Mouse (Mus musculus) hindbrain, postnatal 0 days (tissue): ENCODE results near the gene Nectin2. TPM values are rescaled to one million over a fixed set of nuclear protein-coding genes. Genes with fewer than 3 reads are reported as not detected.

Source experiments
- ATAC-seq: fragments of 200-750 bp; cut with Nextera tagmentation; 2 replicates; pipeline ENCODE4 v1.8.0; 2017; ENCODE audit warnings: mild to moderate bottlenecking, moderate TSS enrichment, moderate library complexity
- DNase-seq: peaks from one replicate; pipeline ENCODE4 v3.0.0-alpha.2; 2015; ENCODE audit warnings: low spot score
- H3K27ac ChIP-seq: fragments of 300-500 bp; sonication (generic); 2 replicates; pipeline ENCODE4 v1.5.1; 2014; ENCODE audit warnings: mild to moderate bottlenecking
- H3K27me3 ChIP-seq: fragments of 300-500 bp; sonication (generic); 2 replicates; pipeline ENCODE4 v1.6.1; 2014; ENCODE audit warnings: low read length, mixed read lengths; ENCODE audit not compliant: insufficient read depth
- H3K36me3 ChIP-seq: fragments of 300-500 bp; sonication (generic); 2 replicates; pipeline ENCODE4 v1.6.1; 2014; ENCODE audit warnings: low read length, mixed read lengths; ENCODE audit not compliant: insufficient read depth
- H3K4me1 ChIP-seq: fragments of 300-500 bp; sonication (generic); 2 replicates; pipeline ENCODE4 v1.6.1; 2014; ENCODE audit warnings: antibody characterized with exemption, low read length, mixed read lengths; ENCODE audit not compliant: insufficient read depth
- H3K4me2 ChIP-seq: fragments of 300-500 bp; sonication (generic); 2 replicates; pipeline ENCODE4 v1.6.1; 2014; ENCODE audit warnings: low read depth, mild to moderate bottlenecking, low read length, moderate library complexity, mixed read lengths
- H3K4me3 ChIP-seq: fragments of 300-500 bp; sonication (generic); 2 replicates; pipeline ENCODE4 v1.5.1; 2014; ENCODE audit warnings: low read length
- H3K9ac ChIP-seq: fragments of 300-500 bp; sonication (generic); replicated peaks from 2 replicates; pipeline ENCODE4 v1.6.1; 2014; ENCODE audit warnings: mild to moderate bottlenecking, low read length, moderate library complexity, mixed read lengths
- H3K9me3 ChIP-seq: fragments of 300-500 bp; sonication (generic); 2 replicates; pipeline ENCODE4 v1.6.1; 2016; ENCODE audit warnings: low read length, mixed read lengths
- CTCF ChIP-seq: IDR thresholded peaks from 2 replicates; pipeline ENCODE4 v1.5.1; 2016; ENCODE audit warnings: antibody characterized with exemption, control low read depth, low read depth
- WGBS: fragments of 180-500 bp; shearing (Covaris S2); extraction: QIAGEN DNeasy Blood & Tissue Kit; methylation state at CpG from one replicate; pipeline ENCODE4 v1.1.7; 2014; 5-methylcytosine and 5-hydroxymethylcytosine counted together
- polyA plus RNA-seq: library from polyadenylated mRNA; unstranded; fragments of >200 nt; fragmentation: Nextera tagmentation; extraction: Ambion mirVana; gene quantifications from 2 replicates; pipeline ENCODE4 v1.2.1, GENCODE M21; 2015
- total RNA-seq: library from RNA; depleted of rRNA; stranded (reverse); fragments of >200 nt; gene quantifications from 2 replicates; pipeline ENCODE4 v1.2.3, GENCODE M21; 2014

The Nectin2 gene
- total and polyA plus RNA-seq, 2 experiments from 2014 or later = 57.5 to 76.5 TPM

- ATAC-seq = peak; percentile 30; the same call in 1 of the 2 replicates
- no peak overlapping the region for H3K4me3 ChIP-seq
- no peak for TF ChIP-seq CTCF
- no peaks in the 10 kb centered on the region for H3K36me3 ChIP-seq
- WGBS = 71% methylated on average over 23 of the region's 24 CpGs
- H3K27me3 ChIP-seq = no peaks in the 10 kb centered on the region
- H3K27ac ChIP-seq = 0 out of 2 replicates have a peak overlapping the region, but pooled peaks have one; percentile 7
- no peak overlapping the region for H3K4me2 ChIP-seq
- H3K4me1 ChIP-seq = no peaks in the 10 kb centered on the region
- no peaks in the 10 kb centered on the region for H3K9me3 ChIP-seq
- no peak for DNase-seq
- no peak overlapping the region for H3K9ac ChIP-seq
These were observed 5.8 kb upstream of the Nectin2 start for GRCm38 (mm10) chr7:19755851-19756786.

DNA sequence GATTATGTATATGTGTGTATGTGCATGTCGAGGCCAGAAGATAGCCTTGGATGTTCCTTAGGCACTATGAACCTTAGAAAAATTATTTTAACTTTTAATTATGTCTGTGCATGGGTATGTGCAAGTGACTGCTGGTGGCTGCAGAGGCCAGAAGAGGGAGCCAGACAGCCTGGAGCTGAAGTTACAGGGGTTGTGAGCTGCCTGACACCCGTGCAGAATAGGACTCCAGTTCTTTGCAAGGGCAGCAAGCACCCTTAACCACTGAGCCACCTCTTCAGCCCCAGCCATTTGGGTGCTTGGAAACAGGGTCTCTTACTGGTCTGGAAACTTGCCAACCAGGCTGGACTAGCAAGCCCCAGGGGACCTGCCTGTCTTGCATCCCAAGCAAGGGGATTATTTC is 4.7 kb upstream of the Nectin2 start:
- H3K4me3 ChIP-seq = no peak overlapping the region
- DNase-seq (no peak), ATAC-seq (no peak)
- WGBS = 79% methylated on average over 2 of the region's 2 CpGs
- no peaks in the 10 kb centered on the region for H3K36me3 ChIP-seq
- H3K27me3 ChIP-seq = no peaks in the 10 kb centered on the region
- no peaks in the 10 kb centered on the region for H3K9me3 ChIP-seq
- H3K9ac ChIP-seq = no peak overlapping the region
- no peak overlapping the region for H3K27ac ChIP-seq
- no peak for TF ChIP-seq CTCF
- H3K4me1 ChIP-seq = peaks cover 6% of the 10 kb centered on the region
- no peak overlapping the region for H3K4me2 ChIP-seq

- no peaks in the 10 kb centered on the region for H3K27me3 ChIP-seq
- H3K27ac ChIP-seq = no peak overlapping the region
- no peak for ATAC-seq
- H3K4me3 ChIP-seq = no peak overlapping the region
- H3K9ac ChIP-seq = no peak overlapping the region
- no peak overlapping the region for H3K4me2 ChIP-seq
- H3K36me3 ChIP-seq = no peaks in the 10 kb centered on the region
- H3K4me1 ChIP-seq = peaks cover 6% of the 10 kb centered on the region
- WGBS = 85% methylated on average over 1 of the region's 1 CpGs
- TF ChIP-seq CTCF = no peak
- DNase-seq = no peak
- no peaks in the 10 kb centered on the region for H3K9me3 ChIP-seq
These were observed 3.8 kb upstream of the Nectin2 start for GRCm38 (mm10) chr7:19754065-19754464.

DNA sequence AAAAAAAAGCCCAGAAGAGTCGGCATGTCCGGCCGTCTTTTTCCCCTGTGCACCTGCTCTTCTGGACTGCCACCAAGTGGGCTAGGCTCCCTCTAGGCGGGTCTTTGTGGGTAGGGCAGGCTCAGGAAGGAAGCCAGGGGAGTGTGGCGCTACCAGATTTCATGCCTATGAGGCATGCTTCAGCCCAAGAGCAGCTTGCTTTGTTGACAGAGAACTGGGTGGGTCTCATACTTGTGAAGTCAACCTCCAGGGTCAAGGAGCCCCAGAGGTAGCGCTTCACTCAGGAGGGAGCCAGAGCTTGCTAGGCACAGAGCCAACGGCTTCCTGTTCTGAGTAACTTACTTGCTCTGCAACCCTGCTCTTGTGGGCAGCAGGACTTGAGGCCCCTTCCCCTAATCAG is 3.3 kb upstream of the Nectin2 start:
- Histone ChIP-seq H3K4me3 (no peak overlapping the region), H3K4me1 (peaks cover 8% of the 10 kb centered on the region), H3K27ac (no peak overlapping the region), H3K36me3 (no peaks in the 10 kb centered on the region), H3K27me3 (no peaks in the 10 kb centered on the region), H3K9me3 (no peaks in the 10 kb centered on the region), H3K4me2 (no peak overlapping the region), H3K9ac (no peak overlapping the region)
- WGBS = 56% methylated on average over 7 of the region's 7 CpGs
- TF ChIP-seq CTCF = no peak; the same call in 1 of the 2 replicates
- DNase-seq (no peak), ATAC-seq (no peak)

- Histone ChIP-seq H3K9ac (no peak overlapping the region), H3K4me3 (no peak overlapping the region), H3K9me3 (no peaks in the 10 kb centered on the region), H3K36me3 (no peaks in the 10 kb centered on the region), H3K4me2 (no peak overlapping the region), H3K4me1 (peaks cover 17% of the 10 kb centered on the region), H3K27ac (no peak overlapping the region), H3K27me3 (no peaks in the 10 kb centered on the region)
- WGBS = 75% methylated on average over 8 of the region's 8 CpGs
- DNase-seq (no peak), ATAC-seq (no peak)
- peak; percentile 43 for TF ChIP-seq CTCF
These were observed 2.4 kb upstream of the Nectin2 start for GRCm38 (mm10) chr7:19752652-19753051.

DNA sequence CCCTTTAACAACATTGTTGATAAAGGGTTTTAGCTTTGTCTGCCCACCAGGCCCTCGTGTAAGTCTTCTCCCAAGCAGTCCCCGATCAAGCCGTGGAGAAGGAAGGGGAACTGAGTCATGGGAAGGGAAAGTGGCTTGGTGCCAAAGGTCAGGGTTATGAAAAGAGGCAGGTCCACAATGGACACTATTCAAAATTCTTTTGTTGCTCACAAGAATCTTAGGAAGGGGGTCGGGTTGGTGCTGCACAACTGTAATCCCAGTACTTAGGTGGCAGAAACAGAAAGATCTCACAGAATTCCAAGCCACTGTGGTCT is 744 bp upstream of the Nectin2 start:
- no peak overlapping the region for H3K27ac ChIP-seq
- 50% methylated on average over 4 of the region's 4 CpGs for WGBS
- TF ChIP-seq CTCF = no peak
- peaks cover 25% of the 10 kb centered on the region for H3K4me1 ChIP-seq
- no peaks in the 10 kb centered on the region for H3K36me3 ChIP-seq
- ATAC-seq (no peak), DNase-seq (no peak)
- H3K4me2 ChIP-seq = peak overlapping the region; percentile 91; the same call in 1 of the 2 replicates
- no peaks in the 10 kb centered on the region for H3K9me3 ChIP-seq
- no peak overlapping the region for H3K4me3 ChIP-seq
- no peaks in the 10 kb centered on the region for H3K27me3 ChIP-seq
- no peak overlapping the region for H3K9ac ChIP-seq
